Mouse (Mus musculus) regulatory T cell (primary cell): ENCODE measurements at regions not wholly inside any gene's neighbourhood (a gene's known extent, or its start where the extent isn't known, plus 50 kb on each side); places are given as distances from the start of the nearest gene placed in this dataset.

Experiments used
- in situ Hi-C: fragments of 300-600 bp; cut with MboI, MseI; formaldehyde crosslinking; loops from one replicate; pipeline ENCODE4 v1.15.1; 2025; ENCODE audit warnings: high pct_unique_total_duplicates

GRCm38 (mm10) chr5:129353549-129353948, 147.5 kb upstream of the Sfswap start:
- in situ Hi-C loops, result no loop called here

GRCm38 (mm10) chr5:129354877-129355276, 146.1 kb upstream of the Sfswap start:
- in situ Hi-C loops, result no loop called here

GRCm38 (mm10) chr5:129361527-129361926, 139.5 kb upstream of the Sfswap start:
- in situ Hi-C loops, result no loop called here

- in situ Hi-C loops, result no loop called here
Observed at GRCm38 (mm10) chr5:129363189-129363588, 137.8 kb upstream of the Sfswap start.

GRCm38 (mm10) chr5:129365026-129365425, 136.0 kb upstream of the Sfswap start:
- in situ Hi-C loops, result no loop called here

- in situ Hi-C loops, result no loop called here
Observed at GRCm38 (mm10) chr5:129367266-129367665, 133.8 kb upstream of the Sfswap start.

GRCm38 (mm10) chr5:129380861-129381260, 120.2 kb upstream of the Sfswap start:
- in situ Hi-C loops, result no loop called here

- in situ Hi-C loops, result loop anchor here (5.0 kb wide), 2 partner anchors 208 to 212 kb away; no protein-coding TSS in a partner anchor
Observed at GRCm38 (mm10) chr5:129384976-129385375, 116.0 kb upstream of the Sfswap start.

GRCm38 (mm10) chr5:129385965-129386643, 114.9 kb upstream of the Sfswap start:
- in situ Hi-C loops, result loop anchor here (5.0 kb wide), 2 partner anchors 209 to 211 kb away; no protein-coding TSS in a partner anchor

GRCm38 (mm10) chr5:129386671-129387070, 114.3 kb upstream of the Sfswap start:
- in situ Hi-C loops, result loop anchor here (5.0 kb wide), 2 partner anchors 209 to 211 kb away; no protein-coding TSS in a partner anchor

- in situ Hi-C loops, result loop anchor here (5.0 kb wide), 2 partner anchors 210 kb away; no protein-coding TSS in a partner anchor
Observed at GRCm38 (mm10) chr5:129387301-129387700, 113.7 kb upstream of the Sfswap start.

GRCm38 (mm10) chr5:129390921-129391371, 110.1 kb upstream of the Sfswap start:
- in situ Hi-C loops, result loop anchor here (5.0 kb wide), 1 partner anchor 86 kb away; no protein-coding TSS in a partner anchor

GRCm38 (mm10) chr5:129393150-129393549, 107.9 kb upstream of the Sfswap start:
- in situ Hi-C loops, result loop anchor here (5.0 kb wide), 1 partner anchor 84 kb away; no protein-coding TSS in a partner anchor

- in situ Hi-C loops, result loop anchor here (5.0 kb wide), 1 partner anchor 84 kb away; no protein-coding TSS in a partner anchor
Observed at GRCm38 (mm10) chr5:129393606-129394255, 107.3 kb upstream of the Sfswap start.

- in situ Hi-C loops, result loop anchor here (5.0 kb wide), 1 partner anchor 83 kb away; no protein-coding TSS in a partner anchor
Observed at GRCm38 (mm10) chr5:129394416-129394815, 106.6 kb upstream of the Sfswap start.

GRCm38 (mm10) chr5:129397311-129397710, 103.7 kb upstream of the Sfswap start:
- in situ Hi-C loops, result no loop called here

- in situ Hi-C loops, result no loop called here
Observed at GRCm38 (mm10) chr5:129406259-129406658, 94.8 kb upstream of the Sfswap start.

GRCm38 (mm10) chr5:129409440-129410004, 91.5 kb upstream of the Sfswap start:
- in situ Hi-C loops, result no loop called here

GRCm38 (mm10) chr5:129412161-129412560, 88.9 kb upstream of the Sfswap start:
- in situ Hi-C loops, result no loop called here

- in situ Hi-C loops, result no loop called here
Observed at GRCm38 (mm10) chr5:129414960-129415706, 85.9 kb upstream of the Sfswap start.

GRCm38 (mm10) chr5:129416425-129416824, 84.6 kb upstream of the Sfswap start:
- in situ Hi-C loops, result no loop called here
